Mouse (Mus musculus): ENCODE results near the gene Naif1. TPM values are rescaled to one million over a fixed set of nuclear protein-coding genes. Genes with fewer than 3 reads are reported as not detected.

Gene Naif1
- total and polyA plus RNA-seq, 2 experiments, result 0.83 to 3.0 TPM

DNA sequence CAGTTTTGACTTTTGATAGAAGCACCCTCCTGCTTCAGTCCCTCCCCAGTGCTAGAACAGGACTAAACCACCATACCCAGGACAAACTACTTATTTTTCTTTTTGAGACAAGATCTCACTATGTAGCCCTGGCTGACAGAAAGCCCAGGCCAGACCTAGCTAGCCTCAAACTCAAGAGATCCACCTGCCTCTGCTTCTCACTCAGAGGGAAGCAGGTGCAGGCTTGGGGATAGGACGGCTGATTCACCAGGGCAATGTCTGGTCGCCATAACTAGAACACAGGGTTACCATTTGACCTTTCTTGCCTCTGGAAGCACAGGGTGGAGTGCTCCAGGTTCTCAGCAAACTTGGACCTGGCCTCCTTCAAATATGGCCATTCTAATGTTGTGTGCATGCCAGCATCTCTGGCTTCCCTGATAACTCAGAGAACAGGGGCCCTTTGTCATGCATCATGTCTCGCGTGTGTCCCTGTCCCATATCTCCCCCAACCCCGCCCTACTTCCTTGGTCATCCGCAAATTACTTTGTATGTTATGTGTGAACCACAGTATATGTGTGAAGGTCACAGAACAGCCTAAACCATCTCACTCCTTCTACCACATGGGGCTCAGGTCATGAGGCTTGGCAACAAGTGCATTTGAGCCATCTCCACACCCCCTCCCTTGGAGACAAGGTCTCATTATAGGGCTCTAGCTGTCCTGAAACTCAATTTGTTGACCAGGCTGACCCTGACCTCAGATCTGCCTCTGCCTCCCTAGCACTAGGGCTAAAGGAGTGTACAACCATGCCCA is 37.3 kb upstream of the Naif1 start:
- H3K4me3 ChIP-seq (ENCODE audit: insufficient read depth, low read depth, low read length), result no peak overlapping the region
- peak overlapping the region; percentile 50 for H3K27ac ChIP-seq (replicated peaks; ENCODE audit: insufficient read depth, low read depth, low read length)
- H3K79me2 ChIP-seq (ENCODE audit: control insufficient read depth, insufficient read depth, low read length), result no peaks in the 10 kb centered on the region
- peaks cover 30% of the 10 kb centered on the region for H3K36me3 ChIP-seq (ENCODE audit: control insufficient read depth, insufficient read depth, low read length)
- peaks cover 31% of the 10 kb centered on the region for H3K4me1 ChIP-seq (ENCODE audit: control insufficient read depth, insufficient read depth, low read length)
- no peak for TF ChIP-seq CTCF (IDR thresholded peaks at IDR 0.05; ENCODE audit: low read depth, low read length)
- no peak for TF ChIP-seq POLR2A (IDR thresholded peaks at IDR 0.05; ENCODE audit: extremely low read depth, insufficient read depth, low read length)
- H3K27me3 ChIP-seq (ENCODE audit: control insufficient read depth, insufficient read depth, low read length), result no peaks in the 10 kb centered on the region
- WGBS, result 28% methylated on average over 6 of the region's 6 CpGs
- peak; percentile 94 for DNase-seq (ENCODE audit: extremely low read depth, low read depth, low spot score)
- H3K9ac ChIP-seq (ENCODE audit: low read depth, low read length), result no peak overlapping the region

GRCm38 (mm10) chr2:32413936-32414335 is 36.3 kb upstream of the Naif1 start:
- WGBS, result 23% methylated on average over 5 of the region's 5 CpGs
- H3K4me1 ChIP-seq (ENCODE audit: control insufficient read depth, insufficient read depth, low read length), result peaks cover 36% of the 10 kb centered on the region
- peak overlapping the region; percentile 59 for H3K27ac ChIP-seq (replicated peaks; ENCODE audit: insufficient read depth, low read depth, low read length)
- no peak for TF ChIP-seq CTCF (IDR thresholded peaks at IDR 0.05; ENCODE audit: low read depth, low read length)
- no peak for TF ChIP-seq POLR2A (IDR thresholded peaks at IDR 0.05; ENCODE audit: extremely low read depth, insufficient read depth, low read length)
- peaks cover 37% of the 10 kb centered on the region for H3K36me3 ChIP-seq (ENCODE audit: control insufficient read depth, insufficient read depth, low read length)
- DNase-seq (ENCODE audit: extremely low read depth, low read depth, low spot score), result peak; percentile 87
- H3K9ac ChIP-seq (ENCODE audit: low read depth, low read length), result no peak overlapping the region
- H3K4me3 ChIP-seq (ENCODE audit: insufficient read depth, low read depth, low read length), result no peak overlapping the region
- H3K27me3 ChIP-seq (ENCODE audit: control insufficient read depth, insufficient read depth, low read length), result no peaks in the 10 kb centered on the region
- no peaks in the 10 kb centered on the region for H3K79me2 ChIP-seq (ENCODE audit: control insufficient read depth, insufficient read depth, low read length)

DNA sequence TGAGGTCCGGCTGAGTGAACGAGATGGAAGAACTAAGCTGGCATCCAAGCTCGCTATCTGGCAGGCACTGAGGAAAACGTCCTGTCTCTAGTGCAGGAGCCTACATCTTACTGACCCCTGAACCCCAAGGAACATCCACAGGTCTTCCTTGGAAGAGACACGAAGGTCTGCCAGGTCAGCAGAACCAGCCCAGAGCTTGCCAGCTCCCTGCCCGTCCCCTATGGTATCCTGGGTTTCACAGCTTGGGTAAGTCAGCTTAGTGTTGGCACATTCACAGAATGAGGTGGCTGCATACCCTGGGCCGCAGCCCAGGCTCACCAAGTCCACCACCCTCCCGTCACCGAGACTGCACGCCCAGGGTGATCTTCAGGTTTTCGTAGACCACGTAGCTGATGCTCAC is 34.5 kb upstream of the Naif1 start:
- 65% methylated on average over 12 of the region's 12 CpGs for WGBS
- DNase-seq (ENCODE audit: extremely low read depth, low read depth, low spot score), result no peak

GRCm38 (mm10) chr2:32416556-32416955 is 33.7 kb upstream of the Naif1 start:
- 26% methylated on average over 2 of the region's 2 CpGs for WGBS
- H3K27ac ChIP-seq (replicated peaks; ENCODE audit: insufficient read depth, low read depth, low read length), result peak overlapping the region; percentile 86
- H3K4me3 ChIP-seq (ENCODE audit: insufficient read depth, low read depth, low read length), result no peak overlapping the region
- DNase-seq (ENCODE audit: extremely low read depth, low read depth, low spot score), result peak; percentile 69
- peaks cover 35% of the 10 kb centered on the region for H3K4me1 ChIP-seq (ENCODE audit: control insufficient read depth, insufficient read depth, low read length)
- peak overlapping the region; percentile 15; the same call in 1 of the 2 replicates for H3K9ac ChIP-seq (ENCODE audit: low read depth, low read length)
- no peak for TF ChIP-seq CTCF (IDR thresholded peaks at IDR 0.05; ENCODE audit: low read depth, low read length)
- no peak for TF ChIP-seq POLR2A (IDR thresholded peaks at IDR 0.05; ENCODE audit: extremely low read depth, insufficient read depth, low read length)
- no peaks in the 10 kb centered on the region for H3K27me3 ChIP-seq (ENCODE audit: control insufficient read depth, insufficient read depth, low read length)
- peaks cover 56% of the 10 kb centered on the region for H3K36me3 ChIP-seq (ENCODE audit: control insufficient read depth, insufficient read depth, low read length)
- no peaks in the 10 kb centered on the region for H3K79me2 ChIP-seq (ENCODE audit: control insufficient read depth, insufficient read depth, low read length)

More for the DNA sequence above, 34.5 kb upstream of the Naif1 start:
- Histone ChIP-seq H3K4me3 (ENCODE audit: insufficient read depth, low read depth, low read length) (no peak overlapping the region), H3K4me1 (ENCODE audit: control insufficient read depth, insufficient read depth, low read length) (peaks cover 37% of the 10 kb centered on the region), H3K36me3 (ENCODE audit: control insufficient read depth, insufficient read depth, low read length) (peaks cover 48% of the 10 kb centered on the region), H3K79me2 (ENCODE audit: control insufficient read depth, insufficient read depth, low read length) (no peaks in the 10 kb centered on the region), H3K9ac (ENCODE audit: low read depth, low read length) (no peak overlapping the region; the same call in 1 of the 2 replicates), H3K27ac (replicated peaks; ENCODE audit: insufficient read depth, low read depth, low read length) (peak overlapping the region; percentile 86), H3K27me3 (ENCODE audit: control insufficient read depth, insufficient read depth, low read length) (no peaks in the 10 kb centered on the region)
- TF ChIP-seq POLR2A (IDR thresholded peaks at IDR 0.05; ENCODE audit: extremely low read depth, insufficient read depth, low read length) (no peak), CTCF (IDR thresholded peaks at IDR 0.05; ENCODE audit: low read depth, low read length) (no peak)

- H3K79me2 ChIP-seq (ENCODE audit: control insufficient read depth, insufficient read depth, low read length), result no peaks in the 10 kb centered on the region
- no peak overlapping the region for H3K4me3 ChIP-seq (ENCODE audit: insufficient read depth, low read depth, low read length)
- peak; percentile 95 for DNase-seq (ENCODE audit: extremely low read depth, low read depth, low spot score)
- WGBS, result 32% methylated on average over 8 of the region's 8 CpGs
- H3K27me3 ChIP-seq (ENCODE audit: control insufficient read depth, insufficient read depth, low read length), result no peaks in the 10 kb centered on the region
- H3K9ac ChIP-seq (ENCODE audit: low read depth, low read length), result peak overlapping the region; percentile 46
- TF ChIP-seq POLR2A (IDR thresholded peaks at IDR 0.05; ENCODE audit: extremely low read depth, insufficient read depth, low read length), result no peak
- TF ChIP-seq CTCF (IDR thresholded peaks at IDR 0.05; ENCODE audit: low read depth, low read length), result no peak
- H3K27ac ChIP-seq (replicated peaks; ENCODE audit: insufficient read depth, low read depth, low read length), result peak overlapping the region; percentile 86
- H3K36me3 ChIP-seq (ENCODE audit: control insufficient read depth, insufficient read depth, low read length), result peaks cover 57% of the 10 kb centered on the region
- peaks cover 35% of the 10 kb centered on the region for H3K4me1 ChIP-seq (ENCODE audit: control insufficient read depth, insufficient read depth, low read length)
Measured at GRCm38 (mm10) chr2:32417486-32417885, 32.8 kb upstream of the Naif1 start.

Data from liver, adult 2 months (tissue).